Mouse (Mus musculus) CH12.LX (cell line): ENCODE results near the gene 1700080E11Rik.

Source experiments
- CTCF ChIP-seq, 2 experiments: IDR thresholded peaks in 1 of 2; conservative IDR thresholded peaks in 1 of 2; 2 replicates each; pipeline ENCODE4 v1.5.1; 2011 to 2012; ENCODE audit warnings: low read depth in 2 of 2, low read length in 2 of 2, improper control_type of control experiment in 1 of 2, inconsistent platforms in 1 of 2, mild to moderate bottlenecking in 1 of 2, moderate library complexity in 1 of 2
- E2F4 ChIP-seq: IDR thresholded peaks from 2 replicates; pipeline ENCODE4 v1.6.1; 2011; ENCODE audit warnings: low read depth, low read length, improper control_type of control experiment; ENCODE audit not compliant: insufficient replicate concordance
- GABPA ChIP-seq: IDR thresholded peaks from 2 replicates; pipeline ENCODE4 v1.6.1; 2012; ENCODE audit warnings: low read depth, low read length, improper control_type of control experiment, inconsistent platforms; ENCODE audit not compliant: insufficient replicate concordance
- KAT2A ChIP-seq: IDR thresholded peaks from 2 replicates; pipeline ENCODE4 v1.6.1; 2012; ENCODE audit warnings: low read length, improper control_type of control experiment, inconsistent platforms; ENCODE audit not compliant: insufficient replicate concordance
- MAFK ChIP-seq: IDR thresholded peaks from 2 replicates; pipeline ENCODE4 v1.6.1; 2011; ENCODE audit warnings: low read length, improper control_type of control experiment; ENCODE audit not compliant: insufficient replicate concordance
- POLR2A ChIP-seq: IDR thresholded peaks from 2 replicates; pipeline ENCODE4 v1.6.1; 2011; ENCODE audit warnings: low read depth, mild to moderate bottlenecking, improper control_type of control experiment, low read length
- USF1 ChIP-seq: IDR thresholded peaks from 2 replicates; pipeline ENCODE4 v1.6.1; 2014; ENCODE audit warnings: low read depth, mild to moderate bottlenecking, inconsistent platforms, low read length, improper control_type of control experiment
- USF2 ChIP-seq: conservative IDR thresholded peaks from 2 replicates; pipeline ENCODE4 v1.6.1; 2011; ENCODE audit warnings: low read depth, low read length, improper control_type of control experiment
- ZC3H11A ChIP-seq: IDR thresholded peaks from 2 replicates; pipeline ENCODE4 v1.6.1; 2012; ENCODE audit warnings: low read depth, mild to moderate bottlenecking, inconsistent platforms, low read length, improper control_type of control experiment

GRCm38 (mm10) chr9:105130331-105130730 is 14.6 kb downstream of the 1700080E11Rik start:
- TF ChIP-seq POLR2A, result no peak
- no peak for TF ChIP-seq USF2
- no peak for TF ChIP-seq CTCF (conservative IDR thresholded peaks at IDR 0.05 in 1 of 2, IDR thresholded peaks at IDR 0.05 in 1 of 2; ENCODE audit: low read depth in 2 of 2, low read length in 2 of 2)
- TF ChIP-seq KAT2A, result no peak
- TF ChIP-seq ZC3H11A, result no peak
- no peak for TF ChIP-seq E2F4
- no peak for TF ChIP-seq USF1
- no peak for TF ChIP-seq GABPA
- TF ChIP-seq MAFK, result no peak
